Mouse (Mus musculus) liver, embryonic 14.5 days (tissue): ENCODE measurements around the gene Mpv17l2. TPM values are rescaled to one million over a fixed set of nuclear protein-coding genes. Genes with fewer than 3 reads are reported as not detected.

Source experiments
- ATAC-seq: fragments of 200-750 bp; cut with Nextera tagmentation; 2 replicates; pipeline ENCODE4 v1.8.0; 2017; ENCODE audit warnings: moderate number of reproducible peaks, mild to moderate bottlenecking, moderate library complexity; ENCODE audit not compliant: insufficient read depth
- DNase-seq, 3 experiments: peaks; one replicate each; pipeline ENCODE4 v3.0.0-alpha.2; 2012 to 2013; ENCODE audit warnings: low read depth in 3 of 3, low spot score in 3 of 3
- H3K27ac ChIP-seq: fragments of 300-500 bp; sonication (generic); 2 replicates; pipeline ENCODE4 v1.5.1; 2014; ENCODE audit warnings: moderate library complexity, mild to moderate bottlenecking, control low read depth, inconsistent platforms
- H3K27me3 ChIP-seq: fragments of 300-500 bp; sonication (generic); 2 replicates; pipeline ENCODE4 v1.6.1; 2014; ENCODE audit warnings: mild to moderate bottlenecking, low read length, moderate library complexity; ENCODE audit not compliant: control insufficient read depth, insufficient read depth
- H3K36me3 ChIP-seq: fragments of 300-500 bp; sonication (generic); replicated peaks from 2 replicates; pipeline ENCODE4 v1.6.1; 2014; ENCODE audit warnings: low read depth; ENCODE audit not compliant: control insufficient read depth, insufficient read depth
- H3K4me1 ChIP-seq, 2 experiments: fragments of 200-500 bp in 1 of 2; fragments of 300-500 bp in 1 of 2; sonication (generic) in 1 of 2; replicated peaks; 2 replicates each; pipeline ENCODE4 v1.6.1; 2012 to 2014; ENCODE audit warnings: antibody characterized with exemption in 1 of 2, inconsistent platforms in 1 of 2, low read length in 1 of 2; ENCODE audit not compliant: control insufficient read depth in 2 of 2, insufficient read depth in 2 of 2
- H3K4me2 ChIP-seq: fragments of 300-500 bp; sonication (generic); 2 replicates; pipeline ENCODE4 v1.6.1; 2014; ENCODE audit warnings: low read depth, mild to moderate bottlenecking, control low read depth, moderate library complexity
- H3K4me3 ChIP-seq, 2 experiments: fragments of 200-500 bp in 1 of 2; fragments of 300-500 bp in 1 of 2; sonication (generic) in 1 of 2; 2 replicates each; pipeline ENCODE4 v1.5.1; 2012 to 2014; ENCODE audit warnings: low read depth in 2 of 2, low read length in 2 of 2, mild to moderate bottlenecking in 2 of 2, control low read depth in 1 of 2, inconsistent platforms in 1 of 2, moderate library complexity in 1 of 2; ENCODE audit not compliant: insufficient read depth in 1 of 2
- H3K9ac ChIP-seq: fragments of 300-500 bp; sonication (generic); replicated peaks from 2 replicates; pipeline ENCODE4 v1.6.1; 2014; ENCODE audit warnings: mild to moderate bottlenecking, control low read depth, moderate library complexity
- H3K9me3 ChIP-seq: fragments of 300-500 bp; sonication (generic); 2 replicates; pipeline ENCODE4 v1.6.1; 2016; ENCODE audit warnings: low read length, mixed read lengths; ENCODE audit not compliant: control insufficient read depth
- CTCF ChIP-seq: IDR thresholded peaks from 2 replicates; pipeline ENCODE4 v1.5.1; 2016; ENCODE audit warnings: antibody characterized with exemption, low read depth, control low read depth
- EP300 ChIP-seq: IDR thresholded peaks from 2 replicates; pipeline ENCODE4 v1.6.1; 2016; ENCODE audit warnings: antibody characterized with exemption, low read depth
- WGBS: fragments of 180-500 bp; shearing (Covaris S2); extraction: QIAGEN DNeasy Blood & Tissue Kit; methylation state at CpG from one replicate; pipeline ENCODE4 v1.1.7; 2014; ENCODE audit not compliant: insufficient replicate concordance; 5-methylcytosine and 5-hydroxymethylcytosine counted together
- polyA plus RNA-seq, 2 experiments: library from polyadenylated mRNA; depleted of rRNA in 1 of 2; stranded (reverse) in 1 of 2; unstranded in 1 of 2; fragments of >200 nt; fragmentation: Nextera tagmentation in 1 of 2; extraction: Ambion mirVana in 1 of 2; gene quantifications; 2 replicates each; pipeline versions ENCODE4 v1.2.1 to v1.2.3; 2012 to 2014

Mpv17l2 gene
- 25.3 and 28.5 TPM in 2 replicates for polyA plus RNA-seq (2012; rRNA removed)
- 39.8 and 41.5 TPM in 2 replicates for polyA plus RNA-seq (2014; fragmentation: Nextera tagmentation; extraction: Ambion mirVana)

- Histone ChIP-seq H3K4me1 (peaks cover 52 to 55% of the 10 kb centered on the region in 2 experiments), H3K4me3 (peak within 1 kb of the TSS; percentile 62 to 76), H3K9ac (peak within 1 kb of the TSS; percentile 75), H3K27ac (peak within 1 kb of the TSS; percentile 87), H3K27me3 (no peaks in the 10 kb centered on the region), H3K36me3 (no peaks in the 10 kb centered on the region; the same call in 1 of the 2 replicates), H3K4me2 (peak within 1 kb of the TSS; percentile 96), H3K9me3 (no peaks in the 10 kb centered on the region)
- DNase-seq (peak; percentile 99), ATAC-seq (peak; percentile 90)
- TF ChIP-seq EP300 (no peak), CTCF (no peak)
- WGBS: under 1% methylated on average over 55 of the region's 55 CpGs
Observed at GRCm38 (mm10) chr8:70760775-70761406, at the start of gene Mpv17l2. Gene Mpv17l2 (minus strand): TSS chr8:70760946.

DNA sequence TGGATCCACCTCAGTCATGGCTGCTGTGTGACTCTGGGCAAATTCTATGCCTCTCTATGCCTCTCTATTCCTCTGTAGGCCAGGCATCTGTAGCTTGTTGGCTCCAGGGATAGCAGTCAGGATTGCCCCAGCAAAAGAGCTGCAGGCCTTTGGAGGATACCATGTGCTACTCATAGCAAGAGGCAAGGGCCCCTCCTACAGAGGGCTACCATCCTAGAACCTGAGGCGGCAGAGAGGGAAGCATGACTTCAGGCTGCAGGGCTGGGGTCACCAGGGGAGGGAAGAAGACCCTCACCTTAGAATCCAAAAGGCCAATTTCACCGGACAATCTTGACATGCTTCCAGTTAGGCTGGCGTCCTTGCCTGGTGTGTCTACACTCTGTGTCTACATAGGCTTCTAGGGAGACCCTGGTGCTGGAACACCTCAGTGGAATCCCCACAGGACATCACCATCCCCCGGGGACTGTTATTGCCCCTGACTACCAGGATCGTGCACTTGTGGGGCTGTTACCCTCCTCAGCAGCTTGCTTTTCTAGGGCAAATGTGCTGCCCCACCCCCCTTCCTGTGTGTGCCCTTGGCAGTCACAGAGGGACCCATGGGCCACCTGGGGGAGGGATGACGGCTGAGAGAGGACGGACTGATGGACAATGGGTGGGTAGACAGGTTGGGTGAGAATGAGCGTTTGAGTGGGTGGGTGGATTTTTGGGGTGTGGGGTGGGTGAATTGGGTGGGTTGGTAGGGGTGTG is 48.4 kb upstream of the Mpv17l2 start:
- Histone ChIP-seq H3K27me3 (no peaks in the 10 kb centered on the region; the same call in 1 of the 2 replicates), H3K4me3 (no peak overlapping the region), H3K36me3 (no peaks in the 10 kb centered on the region), H3K27ac (no peak overlapping the region), H3K4me2 (no peak overlapping the region), H3K4me1 (peaks cover 15 to 20% of the 10 kb centered on the region in 2 experiments), H3K9ac (no peak overlapping the region), H3K9me3 (no peaks in the 10 kb centered on the region)
- TF ChIP-seq EP300 (no peak), CTCF (no peak)
- ATAC-seq (no peak), DNase-seq (no peak)
- 65% methylated on average over 8 of the region's 8 CpGs for WGBS

GRCm38 (mm10) chr8:70808239-70808638 is 47.5 kb upstream of the Mpv17l2 start, which contains the start of gene Il12rb1:
Gene Il12rb1 (plus strand): TSS chr8:70808449.
- Histone ChIP-seq H3K9me3 (no peaks in the 10 kb centered on the region), H3K9ac (peak within 1 kb of the TSS; percentile 13; the same call in 1 of the 2 replicates), H3K4me1 (peaks cover 23 to 26% of the 10 kb centered on the region in 2 experiments), H3K27me3 (no peaks in the 10 kb centered on the region), H3K27ac (no peak within 1 kb of the TSS), H3K36me3 (no peaks in the 10 kb centered on the region), H3K4me3 (no peak within 1 kb of the TSS), H3K4me2 (no peak within 1 kb of the TSS)
- WGBS: 46% methylated on average over 5 of the region's 5 CpGs
- DNase-seq (no peak), ATAC-seq (no peak)
- no peak for TF ChIP-seq EP300
- no peak for TF ChIP-seq CTCF

- H3K9me3 ChIP-seq: no peaks in the 10 kb centered on the region
- H3K9ac ChIP-seq: peak overlapping the region; percentile 13; the same call in 1 of the 2 replicates
- no peaks in the 10 kb centered on the region for H3K27me3 ChIP-seq
- 36% methylated on average over 1 of the region's 1 CpGs for WGBS
- H3K4me2 ChIP-seq: no peak overlapping the region
- H3K4me3 ChIP-seq: no peak overlapping the region
- no peak for TF ChIP-seq EP300
- no peak for TF ChIP-seq CTCF
- no peak overlapping the region for H3K27ac ChIP-seq
- no peaks in the 10 kb centered on the region for H3K36me3 ChIP-seq
- H3K4me1 ChIP-seq: peaks cover 23 to 33% of the 10 kb centered on the region in 2 experiments
- ATAC-seq (no peak), DNase-seq (no peak)
Observed at GRCm38 (mm10) chr8:70807304-70807703, 46.6 kb upstream of the Mpv17l2 start.

GRCm38 (mm10) chr8:70806541-70806940 is 45.8 kb upstream of the Mpv17l2 start:
- Histone ChIP-seq H3K36me3 (no peaks in the 10 kb centered on the region), H3K4me2 (peak overlapping the region; percentile 20; the same call in 1 of the 2 replicates), H3K4me3 (no peak overlapping the region), H3K4me1 (peaks cover 23 to 34% of the 10 kb centered on the region in 2 experiments), H3K9me3 (no peaks in the 10 kb centered on the region), H3K9ac (no peak overlapping the region; the same call in 1 of the 2 replicates), H3K27me3 (no peaks in the 10 kb centered on the region), H3K27ac (peak overlapping the region; percentile 20; the same call in 1 of the 2 replicates)
- TF ChIP-seq CTCF (no peak), EP300 (no peak)
- WGBS: 20% methylated on average over 4 of the region's 4 CpGs
- ATAC-seq (no peak), DNase-seq (no peak)
